Mouse (Mus musculus): ENCODE measurements at regions not wholly inside any gene's neighbourhood (a gene's known extent, or its start where the extent isn't known, plus 50 kb on each side); places are given as distances from the start of the nearest gene placed in this dataset.

DNA sequence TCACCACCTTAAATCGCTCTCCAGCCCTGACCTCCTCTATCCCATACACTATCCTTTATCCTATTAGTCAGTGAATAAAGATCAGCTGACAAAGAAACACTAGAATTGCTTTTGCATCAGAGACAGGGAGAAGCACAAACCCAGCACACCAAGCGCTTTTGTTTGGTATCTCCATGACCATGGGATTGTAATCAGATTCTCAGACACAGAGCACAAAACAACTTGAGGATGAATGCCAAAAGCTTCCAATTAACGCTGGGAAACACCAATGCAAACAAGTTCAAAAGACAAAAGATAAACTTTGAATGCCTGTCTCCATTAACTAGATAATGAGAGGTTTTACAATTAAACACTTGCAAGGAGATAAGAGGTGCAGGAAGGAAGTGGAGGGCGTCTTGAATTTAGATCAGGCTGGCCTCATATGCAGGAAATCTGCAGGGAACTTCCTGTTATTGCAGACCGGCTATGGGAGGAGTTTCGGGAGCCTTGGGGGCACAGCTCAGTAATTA, 179.8 kb downstream of the Samd5 start:
- Histone ChIP-seq H3K36me3 (ENCODE audit: insufficient read depth, low read length) (no peaks in the 10 kb centered on the region), H3K27ac (ENCODE audit: low read length) (no peak overlapping the region), H3K4me1 (ENCODE audit: insufficient read depth, low read length) (0 out of 2 replicates have a peak, but pooled peaks cover 3% of the 10 kb centered on the region), H3K9ac (replicated peaks; ENCODE audit: low read length) (no peak overlapping the region), H3K4me2 (replicated peaks; ENCODE audit: low read depth, low read length) (no peak overlapping the region), H3K9me3 (ENCODE audit: low read length) (no peaks in the 10 kb centered on the region), H3K4me3 (ENCODE audit: low read length) (no peak overlapping the region), H3K27me3 (ENCODE audit: insufficient read depth, low read length) (no peaks in the 10 kb centered on the region)
- 43% methylated on average over 6 of the region's 6 CpGs for WGBS
- no peak for ATAC-seq (ENCODE audit: low FRiP score, low TSS enrichment)

DNA sequence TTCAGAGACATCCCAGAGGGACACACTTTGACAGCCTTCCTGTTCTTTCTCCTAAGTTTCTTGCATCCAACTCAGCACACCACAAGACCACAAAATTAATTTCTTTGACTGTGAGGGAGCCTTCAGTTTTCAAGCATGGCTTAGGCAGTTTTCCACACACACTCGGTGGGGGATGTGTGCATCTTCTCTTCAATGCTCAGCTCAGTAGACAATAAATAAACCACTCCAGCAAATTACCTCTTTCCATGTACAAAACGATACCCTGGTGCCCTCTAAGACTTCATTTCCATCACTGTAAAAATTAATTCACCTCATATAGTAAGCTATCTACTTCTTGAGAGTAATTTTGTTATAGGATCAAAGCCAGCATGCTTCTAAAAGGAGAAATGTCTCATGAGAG, 184.6 kb downstream of the Samd5 start:
- Histone ChIP-seq H3K36me3 (ENCODE audit: insufficient read depth, low read length) (no peaks in the 10 kb centered on the region), H3K27me3 (ENCODE audit: insufficient read depth, low read length) (no peaks in the 10 kb centered on the region), H3K4me2 (replicated peaks; ENCODE audit: low read depth, low read length) (no peak overlapping the region), H3K9me3 (ENCODE audit: low read length) (no peaks in the 10 kb centered on the region), H3K4me1 (ENCODE audit: insufficient read depth, low read length) (0 out of 2 replicates have a peak, but pooled peaks cover 3% of the 10 kb centered on the region), H3K9ac (replicated peaks; ENCODE audit: low read length) (no peak overlapping the region), H3K4me3 (ENCODE audit: low read length) (no peak overlapping the region), H3K27ac (ENCODE audit: low read length) (no peak overlapping the region)
- ATAC-seq (ENCODE audit: low FRiP score, low TSS enrichment), result no peak
- 69% methylated on average over 2 of the region's 2 CpGs for WGBS

DNA sequence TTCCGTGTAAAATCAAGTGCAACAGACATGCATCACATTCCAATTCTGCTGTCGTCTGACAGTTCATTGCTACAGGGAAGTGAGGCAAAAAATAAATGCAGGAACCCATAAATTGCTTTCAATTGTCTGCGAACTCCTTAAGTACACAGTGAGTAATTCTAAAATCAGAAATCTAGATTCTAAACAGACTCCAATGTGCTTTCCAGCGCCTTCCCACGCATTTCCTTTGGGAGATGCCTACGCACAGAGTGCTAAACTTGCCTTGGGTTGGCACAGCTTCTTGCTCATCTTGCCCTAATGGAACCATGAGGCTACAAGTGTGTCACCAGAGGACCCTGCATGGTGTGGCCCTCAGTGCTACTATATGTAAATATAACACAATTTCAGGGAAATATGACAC, 212.6 kb downstream of the Samd5 start:
- no peaks in the 10 kb centered on the region for H3K9me3 ChIP-seq (ENCODE audit: low read length)
- 59% methylated on average over 6 of the region's 6 CpGs for WGBS
- ATAC-seq (ENCODE audit: low FRiP score, low TSS enrichment), result no peak

DNA sequence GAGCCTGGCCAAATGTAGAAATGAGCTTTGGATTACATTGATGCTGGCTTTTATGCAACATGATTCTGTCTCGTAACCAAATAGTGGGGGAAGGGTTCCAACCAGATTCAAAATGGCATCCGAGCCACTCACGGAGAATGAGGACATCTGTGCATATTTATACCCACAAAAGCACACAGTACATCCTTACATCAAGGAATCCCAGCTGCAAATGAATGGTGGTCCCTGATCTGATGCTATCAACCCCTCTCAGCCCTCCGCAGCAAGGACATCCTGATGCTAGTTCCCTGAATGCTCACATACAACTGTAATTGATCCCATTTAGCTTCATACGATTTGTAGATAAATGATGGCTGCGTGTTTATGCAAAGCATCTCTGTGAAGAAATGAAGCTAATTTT, 215.9 kb downstream of the Samd5 start:
- Histone ChIP-seq H3K27ac (ENCODE audit: low read length) (no peak overlapping the region), H3K9ac (replicated peaks; ENCODE audit: low read length) (no peak overlapping the region), H3K4me1 (ENCODE audit: insufficient read depth, low read length) (no peaks in the 10 kb centered on the region), H3K27me3 (ENCODE audit: insufficient read depth, low read length) (no peaks in the 10 kb centered on the region), H3K4me3 (ENCODE audit: low read length) (no peak overlapping the region), H3K4me2 (replicated peaks; ENCODE audit: low read depth, low read length) (no peak overlapping the region), H3K9me3 (ENCODE audit: low read length) (no peaks in the 10 kb centered on the region), H3K36me3 (ENCODE audit: insufficient read depth, low read length) (no peaks in the 10 kb centered on the region)
- no peak for ATAC-seq (ENCODE audit: low FRiP score, low TSS enrichment)
- WGBS, result 86% methylated on average over 6 of the region's 6 CpGs

More for the DNA sequence above, 212.6 kb downstream of the Samd5 start:
- no peak overlapping the region for H3K4me3 ChIP-seq (ENCODE audit: low read length)
- no peak overlapping the region for H3K27ac ChIP-seq (ENCODE audit: low read length)
- no peak overlapping the region for H3K4me2 ChIP-seq (replicated peaks; ENCODE audit: low read depth, low read length)
- no peaks in the 10 kb centered on the region for H3K4me1 ChIP-seq (ENCODE audit: insufficient read depth, low read length)
- H3K36me3 ChIP-seq (ENCODE audit: insufficient read depth, low read length), result no peaks in the 10 kb centered on the region
- H3K27me3 ChIP-seq (ENCODE audit: insufficient read depth, low read length), result no peaks in the 10 kb centered on the region
- no peak overlapping the region for H3K9ac ChIP-seq (replicated peaks; ENCODE audit: low read length)

DNA sequence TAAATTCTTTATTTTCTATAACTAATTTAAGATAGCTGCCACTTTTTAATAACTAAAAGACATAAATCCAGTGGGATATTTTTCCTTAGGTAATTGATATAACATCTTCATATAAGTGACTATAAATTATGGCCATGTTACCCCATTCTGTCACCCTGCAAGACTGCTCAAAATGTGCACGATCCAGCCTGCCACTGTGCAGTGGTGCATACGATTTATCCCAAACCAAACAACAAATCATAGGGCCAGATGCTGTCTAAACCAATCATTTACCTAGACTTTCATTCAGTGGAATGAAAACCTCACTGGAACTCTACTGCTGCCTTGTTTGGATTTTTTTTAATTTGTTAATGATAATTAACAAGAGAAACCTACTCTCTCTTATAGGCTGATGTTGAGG, 216.5 kb downstream of the Samd5 start:
- H3K4me3 ChIP-seq (ENCODE audit: low read length), result no peak overlapping the region
- H3K27ac ChIP-seq (ENCODE audit: low read length), result no peak overlapping the region
- H3K4me1 ChIP-seq (ENCODE audit: insufficient read depth, low read length), result no peaks in the 10 kb centered on the region
- no peak for ATAC-seq (ENCODE audit: low FRiP score, low TSS enrichment)
- WGBS, result 22% methylated on average over 2 of the region's 2 CpGs
- H3K4me2 ChIP-seq (replicated peaks; ENCODE audit: low read depth, low read length), result no peak overlapping the region
- no peaks in the 10 kb centered on the region for H3K27me3 ChIP-seq (ENCODE audit: insufficient read depth, low read length)
- H3K9ac ChIP-seq (replicated peaks; ENCODE audit: low read length), result no peak overlapping the region
- no peaks in the 10 kb centered on the region for H3K9me3 ChIP-seq (ENCODE audit: low read length)
- no peaks in the 10 kb centered on the region for H3K36me3 ChIP-seq (ENCODE audit: insufficient read depth, low read length)

DNA sequence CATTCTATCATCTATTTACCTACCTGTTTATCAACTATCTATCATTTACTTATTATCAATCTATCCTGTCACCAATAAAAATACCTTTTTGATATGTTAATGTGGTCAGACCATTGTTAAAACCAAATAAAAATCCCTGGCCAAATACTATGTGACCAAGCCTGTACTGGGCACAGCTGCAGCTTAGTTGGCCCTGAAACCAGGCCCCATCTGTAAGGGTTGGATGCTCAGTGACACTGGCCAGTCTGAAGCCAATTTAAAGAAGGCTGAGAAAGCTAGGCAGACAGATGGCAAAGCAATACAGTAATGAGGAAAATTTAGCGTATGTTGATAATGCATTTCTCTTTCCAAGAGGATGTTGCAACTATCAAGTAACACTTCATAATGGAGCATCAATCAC, 217.8 kb downstream of the Samd5 start:
- Histone ChIP-seq H3K4me3 (ENCODE audit: low read length) (no peak overlapping the region), H3K27ac (ENCODE audit: low read length) (no peak overlapping the region), H3K9ac (replicated peaks; ENCODE audit: low read length) (no peak overlapping the region), H3K9me3 (ENCODE audit: low read length) (no peaks in the 10 kb centered on the region), H3K27me3 (ENCODE audit: insufficient read depth, low read length) (no peaks in the 10 kb centered on the region), H3K4me1 (ENCODE audit: insufficient read depth, low read length) (no peaks in the 10 kb centered on the region), H3K36me3 (ENCODE audit: insufficient read depth, low read length) (no peaks in the 10 kb centered on the region), H3K4me2 (replicated peaks; ENCODE audit: low read depth, low read length) (no peak overlapping the region)
- ATAC-seq (ENCODE audit: low FRiP score, low TSS enrichment), result no peak
- WGBS, result 86% methylated on average over 1 of the region's 1 CpGs

DNA sequence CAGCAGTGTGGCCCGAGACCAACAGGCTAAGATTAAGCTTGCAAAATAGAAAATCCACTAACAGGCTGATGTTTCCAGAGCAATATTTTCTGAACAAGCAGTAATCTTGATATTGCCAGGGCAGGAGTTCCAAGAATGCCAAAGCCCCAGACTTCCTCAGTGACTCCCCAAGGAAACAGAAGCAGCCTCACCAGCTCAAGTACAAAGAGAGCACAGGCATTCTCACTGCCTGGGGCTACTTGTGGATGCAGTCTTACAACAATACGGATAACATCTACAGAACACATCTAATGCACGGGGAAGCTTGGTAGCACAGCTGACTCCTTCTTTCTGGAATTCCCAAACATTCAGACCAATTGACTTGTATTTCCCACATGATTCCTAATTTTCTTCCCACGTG, 235.9 kb downstream of the Samd5 start:
- H3K27ac ChIP-seq (ENCODE audit: low read length), result no peak overlapping the region
- H3K36me3 ChIP-seq (ENCODE audit: insufficient read depth, low read length), result no peaks in the 10 kb centered on the region
- ATAC-seq (ENCODE audit: low FRiP score, low TSS enrichment), result no peak
- no peak overlapping the region for H3K4me2 ChIP-seq (replicated peaks; ENCODE audit: low read depth, low read length)
- H3K4me3 ChIP-seq (ENCODE audit: low read length), result no peak overlapping the region
- WGBS, result 51% methylated on average over 4 of the region's 4 CpGs
- H3K9me3 ChIP-seq (ENCODE audit: low read length), result no peaks in the 10 kb centered on the region
- no peak overlapping the region for H3K9ac ChIP-seq (replicated peaks; ENCODE audit: low read length)
- H3K27me3 ChIP-seq (ENCODE audit: insufficient read depth, low read length), result no peaks in the 10 kb centered on the region
- 0 out of 2 replicates have a peak, but pooled peaks cover 12% of the 10 kb centered on the region for H3K4me1 ChIP-seq (ENCODE audit: insufficient read depth, low read length)

DNA sequence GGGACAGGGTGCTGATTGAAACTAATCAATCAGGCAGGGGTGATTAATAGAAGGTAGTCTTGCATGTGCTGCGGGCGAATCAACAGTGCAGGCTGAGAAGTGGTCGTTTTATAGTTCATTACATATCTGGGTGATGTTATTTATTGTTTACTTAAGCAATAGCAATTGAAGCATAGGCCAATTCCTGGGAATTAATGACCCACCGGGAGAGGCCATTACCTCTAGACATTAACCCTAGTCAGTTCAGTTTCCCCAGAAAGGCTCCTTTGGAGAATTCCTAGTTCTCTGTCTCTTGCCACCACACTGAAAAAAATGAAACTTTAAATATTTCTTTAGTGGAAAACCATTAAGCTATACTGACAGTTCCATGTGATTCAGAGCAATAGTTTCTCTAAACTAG, 236.6 kb downstream of the Samd5 start:
- Histone ChIP-seq H3K36me3 (ENCODE audit: insufficient read depth, low read length) (no peaks in the 10 kb centered on the region), H3K27me3 (ENCODE audit: insufficient read depth, low read length) (no peaks in the 10 kb centered on the region), H3K4me2 (replicated peaks; ENCODE audit: low read depth, low read length) (no peak overlapping the region), H3K4me3 (ENCODE audit: low read length) (no peak overlapping the region), H3K9me3 (ENCODE audit: low read length) (no peaks in the 10 kb centered on the region), H3K9ac (replicated peaks; ENCODE audit: low read length) (no peak overlapping the region), H3K27ac (ENCODE audit: low read length) (no peak overlapping the region), H3K4me1 (ENCODE audit: insufficient read depth, low read length) (0 out of 2 replicates have a peak, but pooled peaks cover 12% of the 10 kb centered on the region)
- WGBS, result 30% methylated on average over 4 of the region's 4 CpGs
- peak; percentile 69; the same call in 1 of the 2 replicates for ATAC-seq (ENCODE audit: low FRiP score, low TSS enrichment)

DNA sequence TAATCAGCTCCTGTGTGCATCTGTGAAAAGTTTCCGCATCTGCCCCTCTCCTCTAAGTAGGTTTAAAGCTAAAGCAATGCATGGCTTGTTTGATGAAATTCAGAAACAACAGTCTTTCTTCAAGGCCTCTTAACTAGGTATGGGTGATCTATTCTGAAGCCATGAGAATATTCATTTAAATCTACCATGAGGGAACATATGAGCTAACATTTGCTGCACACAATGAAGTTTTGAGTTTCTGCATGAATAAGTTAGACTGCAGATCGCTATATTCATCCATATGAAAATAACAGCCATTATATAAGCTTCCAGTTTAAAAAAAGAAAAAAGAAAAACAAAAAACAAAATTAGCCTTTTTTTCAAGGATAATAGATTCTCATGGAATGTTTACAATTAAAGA, 245.9 kb downstream of the Samd5 start:
- ATAC-seq (ENCODE audit: low FRiP score, low TSS enrichment), result no peak
- 92% methylated on average over 2 of the region's 2 CpGs for WGBS
- no peaks in the 10 kb centered on the region for H3K4me1 ChIP-seq (ENCODE audit: insufficient read depth, low read length)

DNA sequence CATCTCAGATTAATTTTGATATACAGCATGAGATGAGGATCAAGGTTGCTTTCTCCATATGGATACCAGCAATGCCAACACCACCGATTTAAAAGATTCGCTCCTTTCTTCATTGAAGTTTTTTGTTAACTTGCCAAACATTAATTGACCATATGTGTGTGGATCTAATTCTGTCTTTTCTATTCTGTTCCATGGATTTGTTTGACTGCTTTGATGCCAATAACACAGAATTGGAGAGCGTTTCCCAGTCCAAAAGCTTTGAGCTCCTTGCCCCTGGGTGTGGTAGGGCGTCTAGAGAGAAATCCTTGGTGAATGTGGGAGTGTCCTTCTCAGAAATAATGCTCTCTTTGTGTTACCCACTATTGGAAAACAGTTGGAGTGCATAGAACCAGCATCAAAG, 254.3 kb downstream of the Samd5 start:
- no peaks in the 10 kb centered on the region for H3K9me3 ChIP-seq (ENCODE audit: low read length)
- WGBS, result 80% methylated on average over 4 of the region's 4 CpGs
- H3K36me3 ChIP-seq (ENCODE audit: insufficient read depth, low read length), result no peaks in the 10 kb centered on the region
- H3K4me3 ChIP-seq (ENCODE audit: low read length), result no peak overlapping the region
- no peak overlapping the region for H3K4me2 ChIP-seq (replicated peaks; ENCODE audit: low read depth, low read length)
- H3K27me3 ChIP-seq (ENCODE audit: insufficient read depth, low read length), result no peaks in the 10 kb centered on the region
- no peak overlapping the region for H3K9ac ChIP-seq (replicated peaks; ENCODE audit: low read length)
- ATAC-seq (ENCODE audit: low FRiP score, low TSS enrichment), result no peak
- H3K27ac ChIP-seq (ENCODE audit: low read length), result no peak overlapping the region
- no peaks in the 10 kb centered on the region for H3K4me1 ChIP-seq (ENCODE audit: insufficient read depth, low read length)

More for the DNA sequence above, 245.9 kb downstream of the Samd5 start:
- Histone ChIP-seq H3K4me3 (ENCODE audit: low read length) (no peak overlapping the region), H3K27ac (ENCODE audit: low read length) (no peak overlapping the region), H3K36me3 (ENCODE audit: insufficient read depth, low read length) (no peaks in the 10 kb centered on the region), H3K9ac (replicated peaks; ENCODE audit: low read length) (no peak overlapping the region), H3K27me3 (ENCODE audit: insufficient read depth, low read length) (no peaks in the 10 kb centered on the region), H3K4me2 (replicated peaks; ENCODE audit: low read depth, low read length) (no peak overlapping the region), H3K9me3 (ENCODE audit: low read length) (no peaks in the 10 kb centered on the region)

Measured in kidney, embryonic 16.5 days (tissue).